Mouse (Mus musculus) adrenal gland, postnatal 25 days (tissue): Measurements from ENCODE around the gene Prcd. TPM values are rescaled to one million over a fixed set of nuclear protein-coding genes. Genes with fewer than 3 reads are reported as not detected.
"Not testable (repeated sequence)": the region's sequence is repeated elsewhere in the genome, so short reads cannot be mapped to it uniquely, and the experiment has no call there.

ENCODE experiments used
- DNase-seq: peaks from one replicate; pipeline ENCODE4 v3.0.0; 2021; ENCODE audit warnings: mixed read lengths
- total RNA-seq: library from RNA; stranded (reverse); gene quantifications from 2 replicates; pipeline ENCODE4 v1.2.3, GENCODE M21; 2021

Gene Prcd
- total RNA-seq, 1 experiment from 2014 or later: 13.0 TPM

GRCm38 (mm10) chr11:116626299-116627071 is 26.8 kb upstream of the Prcd start, which contains the start of gene Rhbdf2:
Rhbdf2 (minus strand) TSS chr11:116627019.
- no peak for DNase-seq

- DNase-seq: no peak
Measured at GRCm38 (mm10) chr11:116627072-116628020, 26.0 kb upstream of the Prcd start.

DNA sequence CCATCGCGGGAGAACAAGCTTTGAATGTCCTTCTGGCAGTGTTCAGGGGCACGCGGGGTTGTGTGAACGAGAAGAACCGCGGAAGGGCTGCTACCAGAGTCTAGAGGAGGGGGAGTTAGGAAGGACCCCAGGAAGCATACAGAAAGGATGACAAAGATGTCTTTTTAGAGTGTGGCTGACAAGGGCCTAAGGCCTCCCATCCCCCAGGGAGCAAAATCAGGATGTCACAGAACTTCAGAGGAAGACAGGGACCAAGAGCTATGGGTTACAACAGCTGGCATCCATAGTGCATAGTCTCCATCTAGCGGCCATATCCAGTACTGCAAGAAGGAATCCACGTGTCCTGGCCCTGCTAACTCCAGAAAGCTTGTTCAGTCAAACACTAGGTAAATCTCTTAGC is 24.6 kb upstream of the Prcd start:
- DNase-seq: peak; percentile 73

- DNase-seq: no peak
Measured at GRCm38 (mm10) chr11:116629472-116629871, 23.9 kb upstream of the Prcd start.

GRCm38 (mm10) chr11:116630171-116630965 is 23.0 kb upstream of the Prcd start:
- no peak for DNase-seq

- DNase-seq: no peak
Measured at GRCm38 (mm10) chr11:116632962-116633361, 20.4 kb upstream of the Prcd start.

DNA sequence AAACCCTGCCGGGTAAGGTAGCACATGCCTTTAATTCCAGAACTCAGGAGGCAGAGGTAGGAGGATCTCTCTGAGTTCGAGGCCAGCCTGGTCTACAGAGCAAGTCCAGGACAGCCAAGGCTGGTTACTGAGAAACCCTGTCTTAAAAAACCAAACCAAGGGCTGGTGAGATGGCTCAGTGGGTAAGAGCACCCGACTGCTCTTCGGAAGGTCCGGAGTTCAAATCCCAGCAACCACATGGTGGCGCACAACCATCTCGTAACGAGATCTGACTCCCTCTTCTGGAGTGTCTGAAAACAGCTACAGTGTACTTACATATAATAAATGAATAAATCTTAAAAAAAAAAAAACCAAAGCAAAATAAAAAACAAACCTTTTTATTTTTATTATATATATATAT is 16.7 kb upstream of the Prcd start:
- not testable (repeated sequence) for DNase-seq

GRCm38 (mm10) chr11:116641168-116641567 is 12.2 kb upstream of the Prcd start:
- peak; percentile 56 for DNase-seq

GRCm38 (mm10) chr11:116641731-116642130 is 11.6 kb upstream of the Prcd start:
- no peak for DNase-seq

DNA sequence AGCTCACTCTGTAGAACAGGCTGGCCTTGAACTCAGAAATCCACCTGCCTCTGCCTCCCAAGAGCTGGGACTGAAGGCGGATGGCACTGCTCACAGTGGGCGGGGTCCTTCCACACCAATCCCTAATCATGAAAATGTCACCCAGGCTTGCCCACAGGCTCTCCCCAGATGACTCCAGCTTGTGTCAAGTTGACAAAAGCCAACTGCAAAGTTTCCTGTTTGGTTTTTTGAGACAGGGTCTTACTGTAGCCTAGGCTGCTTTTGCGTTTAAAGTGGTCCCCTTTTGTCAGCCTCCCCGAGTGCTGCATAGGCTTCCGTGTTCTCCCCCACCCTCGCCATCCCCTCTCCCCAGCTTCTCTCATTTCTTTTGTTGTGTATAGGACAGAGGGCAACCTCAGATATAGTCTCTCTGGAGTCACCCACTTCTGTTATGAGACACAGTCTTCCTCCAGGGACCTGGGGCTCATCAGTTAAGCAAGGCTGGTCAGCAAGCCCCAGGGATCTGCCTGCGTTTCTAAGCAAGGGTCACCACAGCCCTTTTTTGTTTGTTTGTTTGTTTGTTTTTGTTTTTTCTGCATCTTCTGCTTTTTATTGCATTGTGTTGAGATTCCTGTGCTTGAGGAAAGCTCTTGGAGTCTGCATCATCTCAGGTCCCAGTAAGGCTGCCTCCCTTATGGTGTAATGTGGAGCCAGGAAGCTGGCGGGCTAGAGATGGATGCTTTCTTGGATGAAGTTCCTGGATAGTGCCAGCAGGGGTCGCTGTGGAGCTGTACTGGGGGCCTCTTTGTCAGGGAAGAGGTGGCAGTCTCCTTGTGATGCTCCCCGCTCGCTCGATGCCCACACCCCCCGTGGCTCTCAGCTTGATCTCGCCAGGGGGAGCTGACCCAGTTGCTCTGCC is 10.4 kb upstream of the Prcd start:
- DNase-seq: peak; percentile 93

DNA sequence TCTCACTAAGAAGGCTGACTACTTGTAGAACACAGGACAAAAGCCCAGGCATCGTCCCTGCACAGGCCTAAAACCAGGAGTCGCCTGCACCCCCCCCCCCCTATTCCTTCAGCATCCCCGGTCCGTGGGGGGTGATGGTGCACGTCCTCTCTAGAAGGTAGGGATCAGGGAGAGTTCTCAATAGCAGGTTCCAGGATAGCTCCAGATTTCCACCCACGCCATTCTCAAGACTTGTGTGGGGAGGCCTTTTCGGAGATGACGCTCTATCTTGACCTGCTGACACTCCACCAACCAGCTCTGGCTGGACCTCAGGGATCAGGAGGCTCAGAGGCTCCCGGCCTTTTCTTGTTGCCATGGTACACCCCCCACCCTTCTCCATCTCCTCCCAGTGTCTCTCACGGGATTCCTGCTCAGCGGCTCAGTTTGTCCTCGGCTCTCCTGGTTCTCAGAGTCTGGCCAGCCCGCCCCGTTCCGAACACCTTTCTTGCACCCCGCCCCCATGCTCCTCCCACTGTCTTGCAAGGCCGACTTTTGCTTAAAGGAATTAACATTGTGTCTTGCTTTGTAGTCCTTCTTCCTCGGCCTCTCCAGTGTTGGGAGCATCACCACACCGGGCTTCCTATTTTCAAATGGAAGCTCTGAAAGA is 9.6 kb upstream of the Prcd start:
- DNase-seq: no peak

- DNase-seq: no peak
Measured at GRCm38 (mm10) chr11:116644225-116645112, 8.9 kb upstream of the Prcd start.

DNA sequence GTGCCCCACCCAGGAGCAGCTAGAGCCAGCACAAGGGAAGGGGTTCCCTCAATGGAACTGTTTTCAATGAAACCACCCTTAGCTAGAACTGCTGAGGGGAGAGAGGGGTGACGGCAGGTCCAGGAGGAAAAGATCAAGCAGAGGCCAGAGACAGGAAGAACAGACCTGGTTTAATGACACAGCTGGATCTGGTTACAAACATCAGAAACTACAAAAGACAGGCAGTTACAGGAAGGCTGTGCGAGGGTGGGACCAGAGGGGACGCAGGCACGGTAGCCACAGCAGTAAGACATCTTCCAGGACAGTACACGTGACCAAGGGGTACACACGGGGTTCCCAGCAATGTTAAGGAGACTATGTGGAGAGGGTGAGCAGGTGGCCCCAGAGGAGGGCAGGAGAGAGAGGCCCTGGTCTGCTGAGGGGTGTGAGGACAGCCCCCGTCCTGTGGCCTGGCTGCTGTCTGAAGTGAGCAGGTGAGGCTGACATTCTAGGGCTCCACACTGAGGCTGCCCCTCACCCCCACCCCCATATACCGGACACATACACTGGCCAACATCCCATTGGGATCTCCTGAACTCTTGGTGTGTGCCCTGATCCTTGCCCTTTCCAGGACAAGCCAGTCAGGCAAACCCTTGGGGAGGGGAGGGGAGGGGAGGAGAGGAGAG is 7.8 kb upstream of the Prcd start:
- DNase-seq: no peak

- DNase-seq: no peak
Measured at GRCm38 (mm10) chr11:116646136-116646535, 7.2 kb upstream of the Prcd start.

- DNase-seq: no peak
Measured at GRCm38 (mm10) chr11:116646771-116647170, 6.6 kb upstream of the Prcd start.

GRCm38 (mm10) chr11:116647340-116647991 is 5.9 kb upstream of the Prcd start:
- DNase-seq: no peak

GRCm38 (mm10) chr11:116648213-116648921 is 5.0 kb upstream of the Prcd start:
- DNase-seq: no peak

DNA sequence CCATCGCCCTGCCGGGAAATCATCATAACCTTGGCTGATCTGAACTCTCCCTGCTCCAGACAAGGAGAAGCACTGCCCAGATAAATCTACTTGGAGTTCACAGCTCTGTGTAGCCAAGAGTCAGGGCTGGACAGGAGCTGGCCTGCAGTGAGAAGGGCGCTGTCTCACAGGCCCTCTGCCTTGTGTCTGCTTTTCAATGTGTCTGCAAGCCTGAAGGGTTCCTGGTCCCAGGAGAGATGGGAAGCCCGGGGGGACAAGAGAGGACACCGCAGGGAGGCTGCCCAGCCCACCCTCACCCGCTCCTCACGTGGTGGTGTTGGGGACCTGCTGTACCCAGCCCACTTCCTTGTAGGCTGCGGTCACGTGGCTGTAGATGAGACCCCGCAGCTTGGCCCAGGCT is 4.4 kb upstream of the Prcd start:
- DNase-seq: no peak
